Mouse (Mus musculus) retina, adult 2 months (tissue): ENCODE measurements around the gene Lbx1.

ENCODE experiments used
- DNase-seq: peaks from one replicate; pipeline ENCODE4 v3.0.0-alpha.2; 2012; ENCODE audit warnings: low read depth, low spot score

Gene Lbx1

DNA sequence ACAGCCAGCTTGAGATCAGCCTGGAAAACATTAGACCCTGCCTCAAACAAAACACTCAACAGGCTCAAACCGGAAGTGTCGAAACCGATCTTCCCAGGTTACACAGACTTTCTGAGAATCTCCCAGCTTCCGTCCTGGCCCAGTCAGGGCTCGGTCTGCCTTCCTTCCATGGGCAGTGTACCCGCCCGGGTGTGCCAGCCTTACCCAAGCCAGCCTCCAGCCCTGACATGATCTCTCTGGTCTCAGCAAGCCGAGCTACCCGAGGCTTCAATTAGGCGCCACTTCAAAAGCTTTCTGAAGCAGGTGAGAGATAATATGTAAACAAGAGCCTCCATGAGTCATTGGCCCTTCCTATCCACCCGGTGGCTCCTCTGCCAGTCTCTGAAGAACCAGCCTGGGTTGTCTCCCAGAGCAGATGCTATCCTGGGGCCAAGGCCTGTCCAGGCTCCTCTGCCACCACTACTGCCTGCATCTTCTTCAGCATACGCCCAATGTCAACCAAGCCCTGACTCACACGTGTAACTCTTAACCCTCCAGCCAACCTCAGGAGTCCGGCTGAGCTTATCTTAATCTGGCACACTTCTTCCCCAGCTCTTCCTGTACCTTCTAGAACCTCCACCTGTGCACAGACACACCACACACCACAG, 25.7 kb downstream of the Lbx1 start:
- no peak for DNase-seq

- DNase-seq: no peak
Measured at GRCm38 (mm10) chr19:45209191-45209590, 26.4 kb downstream of the Lbx1 start.

- DNase-seq: no peak
Measured at GRCm38 (mm10) chr19:45208438-45209060, 27.1 kb downstream of the Lbx1 start.

- no peak for DNase-seq
Measured at GRCm38 (mm10) chr19:45207662-45208437, 27.8 kb downstream of the Lbx1 start.

DNA sequence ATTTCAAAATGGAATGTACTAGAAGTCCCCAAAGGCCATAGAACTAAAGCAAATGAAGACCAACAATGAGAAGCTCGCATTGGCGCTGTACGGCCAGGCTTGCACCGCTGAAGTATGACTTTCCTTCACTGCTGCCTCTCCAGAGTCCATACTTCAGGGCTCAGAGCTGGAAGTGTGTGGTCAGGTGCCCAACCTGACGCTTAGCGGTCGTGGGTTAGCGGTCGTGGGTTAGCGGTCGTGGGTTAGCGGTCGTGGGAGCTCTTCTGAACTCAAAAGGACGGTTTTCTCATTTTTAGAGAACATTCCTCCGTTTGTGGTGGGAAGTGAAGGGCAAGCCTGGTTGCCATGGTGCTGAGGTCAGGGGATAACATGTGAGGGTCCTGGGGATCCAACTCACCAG, 28.5 kb downstream of the Lbx1 start:
- DNase-seq: no peak

- DNase-seq: no peak
Measured at GRCm38 (mm10) chr19:45205311-45206105, 30.1 kb downstream of the Lbx1 start.

DNA sequence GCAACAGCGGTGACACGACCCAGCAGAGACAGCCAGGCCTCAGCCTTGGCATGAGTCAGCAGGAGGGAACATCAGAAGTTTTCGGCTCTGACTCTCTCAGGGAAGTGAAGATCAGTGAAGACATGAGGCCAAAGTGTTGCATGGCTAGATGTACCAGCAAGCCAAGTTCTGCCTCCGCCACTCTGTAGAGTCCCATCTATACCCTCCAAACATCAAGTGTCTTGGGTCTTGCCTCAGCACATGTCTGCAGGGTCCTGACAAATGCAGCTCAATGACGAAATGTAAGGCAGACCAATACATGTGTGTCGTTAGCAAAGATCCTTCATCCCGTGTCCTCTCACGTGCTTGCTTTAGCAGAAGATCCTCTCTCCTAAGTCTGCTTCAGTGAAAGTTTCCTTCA, 38.6 kb downstream of the Lbx1 start:
- DNase-seq: no peak

GRCm38 (mm10) chr19:45194651-45195050, 41.0 kb downstream of the Lbx1 start:
- DNase-seq: no peak
